Mouse (Mus musculus) erythroblast, embryonic 14.5 days (primary cell): Measurements from ENCODE around the gene Tmem191c.

ENCODE experiments used
- GATA1 ChIP-seq: IDR thresholded peaks from 2 replicates; pipeline ENCODE4 v1.6.1; 2012; ENCODE audit warnings: low read length, inconsistent platforms, mixed read lengths
- TAL1 ChIP-seq: IDR thresholded peaks from 3 replicates; pipeline ENCODE4 v1.6.1; 2012; ENCODE audit warnings: low read length, inconsistent platforms, mixed read lengths

DNA sequence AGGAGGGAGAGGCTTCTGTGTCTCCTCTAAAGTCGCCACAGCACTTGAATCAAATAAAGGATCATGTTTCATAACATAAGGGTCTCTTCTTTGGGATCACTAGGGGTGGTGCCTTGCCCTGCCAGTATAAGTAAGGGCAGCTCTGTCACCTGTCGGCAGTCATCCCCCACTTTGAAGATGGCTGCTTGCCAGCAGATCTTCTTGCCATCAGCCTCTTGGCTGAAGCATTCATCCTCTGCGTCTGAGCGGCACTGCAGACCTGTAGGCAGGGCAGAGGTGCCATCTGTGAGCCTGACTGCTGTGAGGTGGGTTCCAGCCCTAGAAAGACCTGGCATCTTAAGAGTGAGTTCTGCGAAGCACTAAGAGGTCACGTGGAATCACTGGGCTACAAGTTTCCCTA lies 7.3 kb downstream of the Tmem191c start:
- TF ChIP-seq GATA1 (no peak), TAL1 (no peak)
